Mouse (Mus musculus) heart, embryonic 16.5 days (tissue): ENCODE measurements around the gene Fcnb. TPM values are rescaled to one million over a fixed set of nuclear protein-coding genes. Genes with fewer than 3 reads are reported as not detected.

ENCODE experiments used
- polyA plus RNA-seq: library from polyadenylated mRNA; unstranded; fragments of >200 nt; fragmentation: Nextera tagmentation; extraction: Ambion mirVana; gene quantifications from 2 replicates; pipeline ENCODE4 v1.2.1, GENCODE M21; 2015

Fcnb gene
- polyA plus RNA-seq, 1 experiment from 2014 or later: 0.47 TPM

Other genes with a start within 250 kb of the Fcnb start
- gene Col5a1, start 198.5 kb downstream of the Fcnb start, polyA plus RNA-seq: 71.2 and 73.7 TPM in 2 replicates
- gene Olfm1, start 108.1 kb upstream of the Fcnb start, polyA plus RNA-seq: 5.1 and 6.9 TPM in 2 replicates